Mouse (Mus musculus) brain, adult 2 months (tissue): ENCODE data around the gene Dyrk3.
"Not testable (repeated sequence)": the region's sequence is repeated elsewhere in the genome, so short reads cannot be mapped to it uniquely, and the experiment has no call there.

Experiments
- DNase-seq: peaks from one replicate; pipeline ENCODE4 v3.0.0; 2011; ENCODE audit warnings: low read depth, low spot score

Dyrk3 gene

DNA sequence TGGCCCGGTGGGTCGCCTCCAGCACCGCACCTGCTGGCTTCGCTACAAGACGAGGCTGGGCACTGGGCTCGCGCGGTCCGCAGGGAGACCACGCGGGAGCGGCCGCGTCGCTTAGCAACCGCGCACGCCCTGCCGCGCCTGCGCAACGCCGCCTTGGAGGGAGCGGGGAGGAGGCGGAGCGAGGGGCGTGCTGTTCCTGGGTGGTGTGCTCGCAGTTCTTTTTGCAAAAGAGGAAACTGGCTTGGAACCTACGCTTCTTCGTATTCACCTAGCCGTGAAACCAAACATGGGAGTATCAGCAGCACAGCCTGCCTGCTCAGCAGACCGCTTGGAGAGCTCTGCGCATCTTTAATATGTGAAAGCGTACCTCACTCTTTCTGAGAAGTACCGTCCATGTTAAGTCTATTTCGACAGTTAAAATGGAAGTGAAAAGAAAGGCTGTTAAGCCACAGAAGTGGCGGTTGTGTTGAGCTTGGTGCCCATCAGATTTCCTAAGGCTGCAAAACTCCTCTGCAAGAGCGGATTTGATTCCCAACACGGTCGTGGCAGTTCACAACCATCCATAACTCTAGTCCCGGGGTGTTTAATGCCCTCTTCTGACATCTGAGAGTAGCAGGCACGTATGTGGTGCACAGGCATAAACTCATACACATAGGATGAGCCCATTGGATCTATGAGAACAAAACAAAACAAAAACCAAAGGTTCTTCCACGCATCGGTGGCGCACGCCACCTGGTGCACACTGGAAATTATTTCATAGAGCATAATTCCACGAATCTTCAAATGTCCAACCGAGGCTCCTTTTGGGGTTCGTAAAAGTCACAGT lies at the start of gene Dyrk3:
Dyrk3 (minus strand) TSS at position 150 of the 826 bp plus-strand sequence.
- DNase-seq, result peak; percentile 95

DNA sequence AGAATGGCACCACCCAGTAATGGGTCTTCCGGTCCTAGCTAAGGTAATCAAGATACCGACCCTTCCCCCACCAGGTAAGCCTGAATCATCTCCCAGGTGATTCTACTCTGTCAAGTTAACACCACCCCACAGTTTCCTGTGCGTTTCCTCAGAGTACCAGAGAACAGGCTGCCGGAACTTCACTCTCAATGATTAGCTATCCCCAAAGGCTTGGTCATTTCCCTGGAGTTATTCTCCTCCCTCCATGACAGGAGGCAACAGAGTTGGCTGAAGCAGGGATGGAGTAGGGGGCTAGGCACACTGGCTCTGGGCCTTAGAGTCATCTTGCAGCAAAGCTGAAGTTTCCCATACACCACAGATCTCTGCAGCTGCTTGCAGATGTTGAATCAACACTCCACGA lies 49.7 kb upstream of the Dyrk3 start:
- no peak for DNase-seq

DNA sequence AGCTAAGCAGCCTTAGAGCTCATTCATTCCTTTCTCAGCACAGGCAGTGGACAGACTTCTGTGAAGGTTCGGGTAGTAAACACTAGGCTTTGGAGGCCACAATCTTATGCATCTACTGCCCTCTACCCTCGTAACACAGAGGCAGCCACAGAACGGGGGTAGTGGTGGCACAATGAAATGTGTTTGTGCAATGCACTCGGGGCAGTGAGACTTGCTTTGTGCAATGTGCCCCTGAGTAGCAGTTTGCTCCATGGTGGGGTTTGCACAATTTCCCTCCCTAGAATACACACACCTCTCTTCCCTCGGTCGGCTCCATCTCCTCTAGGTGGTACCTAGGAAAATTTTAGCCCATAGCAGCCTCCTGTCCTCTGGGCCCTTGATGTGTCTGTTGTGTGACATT lies 48.9 kb upstream of the Dyrk3 start:
- no peak for DNase-seq

- peak; percentile 81 for DNase-seq
These were observed 47.8 kb upstream of the Dyrk3 start for GRCm38 (mm10) chr1:131185821-131186506.

DNA sequence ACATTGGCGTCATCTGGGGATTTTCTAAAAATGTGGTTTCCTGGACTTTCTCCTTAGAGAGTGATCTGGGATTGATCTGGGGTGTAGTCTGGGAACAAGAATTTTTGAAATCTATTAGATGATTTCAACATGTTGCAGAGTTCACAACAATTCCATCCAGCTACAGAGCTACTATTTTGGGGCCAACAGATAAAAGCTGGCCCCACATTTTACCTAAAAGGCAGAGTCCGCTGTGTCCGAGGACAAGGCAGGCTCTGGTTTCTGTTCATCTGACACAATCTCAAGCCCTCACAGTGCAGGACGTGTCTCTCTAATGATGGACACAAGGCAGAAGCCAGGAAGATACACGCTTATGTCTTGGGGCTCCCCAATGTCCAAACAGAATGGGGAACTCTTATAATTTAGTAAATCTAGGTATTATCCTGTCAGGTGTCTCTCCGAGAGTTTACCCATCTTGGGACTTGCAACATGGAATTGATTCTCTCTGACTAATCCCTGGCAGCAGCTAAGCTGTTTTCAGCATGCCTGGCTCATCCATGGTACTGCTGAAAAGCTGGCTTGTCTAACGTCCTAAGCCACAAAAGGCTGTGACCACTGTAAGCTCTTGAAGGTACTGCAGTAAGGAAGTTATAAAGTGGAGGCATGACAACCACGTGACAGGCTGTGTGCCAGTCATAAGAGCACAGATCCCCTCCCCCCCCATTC lies 47.0 kb upstream of the Dyrk3 start:
- DNase-seq, result peak; percentile 22

- peak; percentile 81 for DNase-seq
These were observed 46.3 kb upstream of the Dyrk3 start for GRCm38 (mm10) chr1:131184253-131184955.

DNA sequence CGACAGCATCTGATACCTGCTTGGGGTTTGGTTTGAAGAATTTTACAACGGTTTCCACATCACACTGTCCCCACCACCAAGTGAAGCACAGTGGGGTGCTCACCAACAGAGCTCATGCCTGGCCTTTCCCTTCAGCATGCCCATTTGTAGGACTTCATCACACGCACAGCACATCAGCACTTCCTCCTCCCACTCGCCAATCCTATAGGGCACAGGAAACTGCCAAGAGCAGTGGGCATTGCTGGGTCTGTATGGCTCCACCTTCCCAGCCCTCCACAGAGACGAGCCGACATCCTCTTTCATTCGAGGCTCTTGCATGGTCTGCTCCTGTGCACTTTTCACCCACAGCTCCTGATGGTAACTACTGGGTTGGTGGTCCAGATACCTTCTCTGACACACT lies 45.1 kb upstream of the Dyrk3 start:
- DNase-seq, result no peak

DNA sequence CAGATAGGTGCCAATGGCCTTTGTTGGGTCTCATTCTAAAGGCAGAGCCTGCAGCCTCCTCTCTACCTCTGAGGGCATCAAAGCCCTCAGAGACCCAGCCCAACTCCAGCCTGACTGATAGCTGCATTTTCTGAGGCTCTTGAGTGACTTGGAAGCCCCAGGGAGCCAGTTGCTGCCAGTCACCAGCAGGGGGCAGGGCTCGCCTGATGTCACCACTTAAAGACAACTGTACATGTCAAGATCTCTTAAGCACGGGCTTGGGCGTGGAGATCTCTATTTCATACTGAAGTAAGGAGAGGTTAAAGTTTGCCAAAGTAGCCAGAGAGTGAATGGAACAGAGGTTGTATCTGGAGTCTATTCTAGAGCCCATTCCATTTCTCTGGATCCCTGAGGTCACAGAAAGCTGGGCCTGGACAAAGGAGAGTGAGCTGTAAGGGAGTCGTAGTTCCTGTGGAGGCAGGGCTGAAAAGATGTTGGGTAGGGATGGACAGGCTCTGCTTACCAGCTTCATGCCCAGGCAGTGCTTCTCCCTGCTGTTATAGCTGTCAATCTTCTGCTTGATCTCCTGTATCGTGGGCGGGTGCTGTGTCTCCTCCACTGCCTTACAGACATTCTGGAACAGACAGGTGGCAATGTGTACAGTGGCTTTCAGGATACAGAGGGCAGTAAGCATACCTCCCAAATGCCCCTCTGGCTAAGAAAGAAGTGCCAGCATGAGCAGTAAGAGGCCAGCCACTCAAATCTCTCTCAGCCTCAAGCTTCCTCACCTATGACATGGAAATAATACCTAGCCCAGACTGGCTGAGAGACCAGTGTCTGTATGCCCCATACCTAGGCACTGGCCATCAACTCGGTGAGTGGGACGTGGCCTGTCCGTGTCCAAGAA lies 43.7 kb upstream of the Dyrk3 start:
- peak; percentile 90 for DNase-seq

DNA sequence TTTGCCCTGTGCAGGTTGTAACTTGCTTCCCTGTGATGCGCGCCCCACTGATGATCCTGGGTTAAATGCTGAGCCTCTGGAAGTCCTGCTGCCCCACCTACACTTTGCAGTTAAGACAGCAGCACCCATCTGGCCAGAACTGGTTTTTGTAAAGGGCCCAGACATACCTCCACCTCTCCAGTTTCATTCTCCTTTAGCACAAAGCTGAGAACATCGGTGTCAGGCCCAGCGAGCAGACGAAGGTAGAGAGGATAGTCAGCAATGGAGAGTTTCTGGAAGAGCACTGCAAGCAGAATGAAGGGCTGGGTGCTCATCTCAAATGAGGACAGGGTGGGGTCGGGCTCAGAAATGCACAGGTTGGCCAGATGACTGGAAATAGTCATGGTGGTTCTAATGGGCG lies 42.2 kb upstream of the Dyrk3 start:
- no peak for DNase-seq

DNA sequence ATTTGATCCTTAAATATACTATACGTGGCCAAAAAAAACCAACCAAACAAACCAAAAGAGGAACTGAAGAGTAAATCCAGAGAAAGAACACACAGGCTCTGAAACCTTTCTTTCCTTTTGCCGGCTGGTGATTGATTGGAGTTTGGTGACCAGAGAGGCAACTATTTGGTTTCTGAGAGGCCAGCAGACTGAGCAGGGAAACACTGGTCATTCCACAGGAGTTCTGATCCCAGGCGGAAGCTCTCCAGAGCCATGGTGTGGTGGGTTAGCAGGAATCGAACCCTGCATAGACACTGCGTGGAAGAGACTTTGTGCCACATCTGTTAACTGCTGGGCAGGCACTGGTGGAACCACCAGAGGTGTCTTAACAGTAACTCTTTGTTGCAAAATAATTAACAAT lies 39.9 kb upstream of the Dyrk3 start:
- no peak for DNase-seq

DNA sequence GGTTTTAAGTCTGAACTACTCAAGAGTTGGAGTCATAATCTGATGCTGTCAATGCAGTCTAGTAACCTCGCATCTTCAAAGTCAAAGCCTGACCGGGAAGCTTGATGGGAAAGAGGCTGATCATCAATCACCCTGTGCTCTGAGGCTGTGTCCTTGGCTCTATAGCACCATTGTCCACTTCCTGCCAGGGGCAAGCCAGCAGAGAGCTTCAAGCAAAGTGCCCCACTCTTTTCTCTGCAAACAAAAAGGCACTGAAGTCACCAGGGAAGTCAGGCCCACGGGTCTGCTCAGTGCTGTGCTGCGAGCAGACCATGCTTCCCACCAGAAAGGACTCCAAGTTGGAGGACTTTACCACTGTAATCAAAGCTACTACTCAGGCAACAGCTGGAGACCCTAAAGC lies 39.1 kb upstream of the Dyrk3 start:
- DNase-seq, result no peak

DNA sequence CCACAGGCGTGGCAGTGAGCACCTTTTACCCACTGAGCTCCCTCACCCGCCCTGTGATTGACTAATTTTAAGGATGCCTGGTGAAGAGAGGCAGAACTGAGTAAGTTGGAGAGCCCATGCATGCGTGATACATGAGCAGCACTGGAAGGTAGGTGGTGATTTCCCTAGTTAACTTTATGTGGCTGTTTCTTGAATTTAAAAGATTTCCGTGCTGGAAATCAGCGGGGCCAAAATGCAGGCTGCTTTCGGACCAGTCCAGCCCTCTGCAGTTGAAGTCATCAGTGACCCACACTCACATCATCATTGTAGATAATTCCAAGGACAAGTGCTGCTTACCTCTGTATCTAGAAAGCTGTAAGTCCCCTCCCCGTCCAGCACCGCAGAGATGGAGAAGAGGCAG lies 37.7 kb upstream of the Dyrk3 start:
- no peak for DNase-seq

DNA sequence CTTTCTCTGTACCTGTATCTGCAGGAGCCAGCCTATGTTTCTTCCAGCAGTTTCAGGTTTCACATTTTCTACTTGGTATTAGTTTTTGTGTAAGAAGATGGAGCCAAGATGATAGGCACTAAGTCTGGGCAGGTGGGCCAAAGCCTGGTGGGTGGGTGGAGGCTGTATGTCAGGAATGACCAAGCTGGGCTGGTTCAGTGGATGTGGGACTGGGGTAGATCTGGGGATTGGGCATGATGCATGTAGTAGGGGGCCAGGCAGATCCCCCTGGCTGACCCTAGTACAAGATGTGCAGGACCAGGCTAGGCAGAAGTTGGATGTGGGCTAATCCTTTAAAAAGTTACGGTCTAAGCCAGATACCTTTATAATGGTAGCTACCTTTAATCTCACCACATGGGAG lies 37.0 kb upstream of the Dyrk3 start:
- DNase-seq, result no peak

DNA sequence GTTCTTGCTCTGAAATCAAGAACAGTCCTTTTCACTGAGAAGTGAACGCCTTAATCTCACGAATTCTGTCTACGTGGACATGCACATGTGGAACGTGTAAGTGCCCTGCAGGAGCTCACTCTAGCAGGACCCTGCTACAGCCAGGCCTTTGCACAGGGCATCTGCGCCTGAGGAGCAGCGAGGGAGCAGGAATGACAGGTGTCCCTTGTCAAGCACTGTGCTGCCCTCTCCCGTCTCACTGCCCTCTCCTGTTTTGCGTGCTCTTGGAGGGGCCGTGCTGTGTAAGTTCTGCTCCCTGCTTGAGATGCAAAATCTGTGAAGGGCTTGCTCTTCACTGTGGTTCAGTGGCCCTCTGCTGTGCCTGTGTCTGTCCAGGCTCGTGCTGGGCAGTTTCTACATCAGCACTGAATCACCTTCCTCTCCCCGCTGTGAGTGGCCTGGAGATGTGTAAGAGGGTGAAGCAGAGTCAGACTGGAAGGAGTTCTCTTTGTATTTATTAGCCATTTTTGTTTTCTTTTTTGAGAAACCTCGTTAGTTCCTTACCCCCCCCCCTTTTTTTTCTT lies 36.2 kb upstream of the Dyrk3 start:
- peak; percentile 21 for DNase-seq

DNA sequence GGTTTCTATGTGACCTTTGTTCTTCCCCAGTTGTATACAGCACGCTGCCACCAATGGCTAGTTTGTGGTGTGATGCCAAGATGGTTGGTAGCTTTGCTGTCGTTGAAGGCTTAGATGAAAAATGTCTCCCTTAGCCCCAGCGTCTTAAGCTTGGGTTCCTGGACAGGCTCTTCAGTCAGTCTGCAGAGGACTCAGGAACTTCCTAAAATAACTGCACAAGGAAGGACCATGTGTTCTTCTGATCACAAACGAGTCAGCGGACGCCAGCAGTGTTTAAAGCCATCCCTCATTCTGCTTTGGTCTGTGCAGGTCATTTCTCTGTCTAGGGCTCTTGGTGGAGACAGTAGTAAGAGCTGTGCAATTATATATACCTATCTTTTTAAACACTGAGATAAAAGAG lies 35.7 kb upstream of the Dyrk3 start:
- peak; percentile 55 for DNase-seq

- DNase-seq, result no peak
These were observed 34.9 kb upstream of the Dyrk3 start for GRCm38 (mm10) chr1:131173001-131173400.

DNA sequence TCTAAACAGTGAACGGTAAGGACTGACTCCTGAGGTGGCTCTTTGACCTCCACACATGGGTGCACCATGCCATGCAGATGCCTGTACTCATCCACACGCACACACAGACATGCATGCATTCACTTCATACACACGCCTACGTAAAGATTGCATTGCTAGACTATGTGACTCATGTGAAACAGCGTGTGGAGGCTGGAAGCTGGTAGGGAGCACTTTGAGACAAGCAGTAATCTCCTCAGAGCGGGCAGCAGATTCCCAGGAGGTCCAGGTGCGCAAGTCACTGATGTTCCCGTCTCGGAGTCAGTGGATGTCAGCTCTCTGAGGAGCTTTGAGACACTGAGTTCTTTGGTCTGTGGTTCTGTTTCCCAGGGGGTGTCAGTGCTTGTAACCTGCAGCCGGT lies 29.5 kb upstream of the Dyrk3 start:
- DNase-seq, result peak; percentile 78

- DNase-seq, result no peak
These were observed 26.3 kb upstream of the Dyrk3 start for GRCm38 (mm10) chr1:131164427-131164826.

- DNase-seq, result no peak
These were observed 23.0 kb upstream of the Dyrk3 start for GRCm38 (mm10) chr1:131161091-131161490.

GRCm38 (mm10) chr1:131159573-131160327 lies 21.6 kb upstream of the Dyrk3 start:
- not testable (repeated sequence) for DNase-seq
